Mouse (Mus musculus): ENCODE measurements around the gene Snai3.

DNA sequence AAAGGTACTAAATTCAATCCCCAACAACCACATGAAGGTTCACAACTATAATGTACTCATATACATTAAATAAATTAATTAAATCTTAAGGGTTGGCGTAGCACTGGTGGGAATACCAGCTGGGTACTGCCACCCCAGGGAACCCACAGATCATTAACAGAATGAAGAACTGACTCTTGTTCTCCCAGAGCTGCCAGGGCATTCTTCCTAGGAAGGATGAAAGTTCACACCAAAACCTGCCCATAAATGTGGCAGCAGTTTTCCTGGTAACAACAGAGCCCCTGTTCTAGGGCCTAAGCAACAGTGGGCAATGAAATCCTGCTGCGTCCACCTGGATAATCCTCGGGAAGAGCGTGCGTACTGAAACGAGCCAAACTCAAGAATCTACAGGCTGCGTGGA is 18.2 kb downstream of the Snai3 start:
- no peak for TF ChIP-seq CTCF (IDR thresholded peaks at IDR 0.05; ENCODE audit: low read depth)
- TF ChIP-seq EP300 (IDR thresholded peaks at IDR 0.05; ENCODE audit: low read depth), result no peak
